Mouse (Mus musculus) C2C12 (cell line): ENCODE data around the gene Rasef.

Experiments
- CEBPB ChIP-seq: IDR thresholded peaks from one replicate; pipeline ENCODE4 v1.6.1; 2011; ENCODE audit warnings: low read depth, mild to moderate bottlenecking, control low read depth, moderate library complexity
- CTCF ChIP-seq: IDR thresholded peaks from one replicate; pipeline ENCODE4 v1.5.1; 2011; ENCODE audit not compliant: control insufficient read depth, insufficient read depth, insufficient read length

GRCm38 (mm10) chr4:73719819-73720218 lies 71.0 kb downstream of the Rasef start:
- no peak for TF ChIP-seq CTCF
- no peak for TF ChIP-seq CEBPB
